Mouse (Mus musculus): ENCODE measurements around the gene Shoc2. TPM values are rescaled to one million over a fixed set of nuclear protein-coding genes. Genes with fewer than 3 reads are reported as not detected.

Gene Shoc2
- total and polyA plus RNA-seq, 3 experiments, result 12.3 to 26.1 (median 25.4) TPM

DNA sequence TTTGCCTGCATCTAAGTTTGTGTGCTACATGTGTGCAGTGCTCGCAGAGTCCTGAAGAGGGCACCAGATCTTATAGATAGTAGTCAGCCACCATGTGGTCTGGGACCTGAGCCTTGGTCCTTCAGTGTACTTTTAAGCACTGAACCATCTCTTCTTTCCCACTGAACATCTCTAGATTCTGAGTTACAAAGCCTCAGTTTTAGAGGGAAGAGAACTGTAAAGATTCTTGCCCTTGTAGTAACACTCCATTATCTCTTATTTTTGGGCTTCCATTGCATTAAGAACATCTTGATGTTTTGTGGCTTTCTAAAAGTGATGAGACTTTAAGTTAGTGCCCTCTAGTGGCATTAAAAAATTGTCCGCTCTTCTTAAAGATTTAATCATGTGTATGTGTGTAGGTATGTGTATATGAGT, 18.8 kb upstream of the Shoc2 start:
- H3K4me1 ChIP-seq (ENCODE audit: control insufficient read depth, insufficient read depth, low read length), result no peaks in the 10 kb centered on the region
- no peak overlapping the region for H3K27ac ChIP-seq
- no peak for DNase-seq
- no peak overlapping the region for H3K9ac ChIP-seq (ENCODE audit: low read depth, low read length)
- intact Hi-C loops (cut with DNase I), result loop anchor here (5.0 kb wide), 3 partner anchors 83 to 278 kb away; no protein-coding TSS in a partner anchor
- no peak overlapping the region for H3K4me3 ChIP-seq
- H3K27me3 ChIP-seq (ENCODE audit: control insufficient read depth, insufficient read depth, low read length), result no peaks in the 10 kb centered on the region
- 88% methylated on average over 2 of the region's 2 CpGs for WGBS
- TF ChIP-seq CTCF (IDR thresholded peaks at IDR 0.05) (peak; percentile 66), EP300 (IDR thresholded peaks at IDR 0.05; ENCODE audit: insufficient read depth, low read depth, low read length) (no peak), POLR2A (IDR thresholded peaks at IDR 0.05; ENCODE audit: insufficient read depth, low read depth, low read length) (no peak)
- H3K79me2 ChIP-seq (replicated peaks; ENCODE audit: control insufficient read depth, insufficient read depth, low read length), result no peaks in the 10 kb centered on the region
- peaks cover 3% of the 10 kb centered on the region for H3K36me3 ChIP-seq (ENCODE audit: control insufficient read depth, insufficient read depth, low read length)

DNA sequence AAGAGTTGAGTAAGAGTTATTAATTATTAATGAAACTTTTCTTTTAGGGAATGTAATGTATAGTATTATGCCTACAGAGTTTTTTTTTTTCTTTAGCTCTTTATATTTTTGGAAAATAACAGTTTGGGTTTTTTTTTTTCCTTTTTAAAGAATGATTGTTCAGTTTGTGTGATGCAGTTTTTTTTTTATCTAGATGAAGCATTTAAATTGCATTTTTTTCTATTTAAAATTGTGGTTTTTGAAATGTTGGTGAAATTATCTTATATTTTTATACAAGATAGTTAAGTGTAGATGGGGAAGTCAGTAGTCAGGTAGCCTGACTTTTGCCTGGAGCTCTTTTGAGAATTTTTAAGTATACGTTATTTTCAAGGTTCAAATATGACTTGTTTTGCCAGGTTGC, 17.4 kb upstream of the Shoc2 start:
- Histone ChIP-seq H3K79me2 (replicated peaks; ENCODE audit: control insufficient read depth, insufficient read depth, low read length) (no peaks in the 10 kb centered on the region), H3K27ac (no peak overlapping the region), H3K36me3 (ENCODE audit: control insufficient read depth, insufficient read depth, low read length) (peaks cover 3% of the 10 kb centered on the region), H3K4me3 (no peak overlapping the region), H3K4me1 (ENCODE audit: control insufficient read depth, insufficient read depth, low read length) (no peaks in the 10 kb centered on the region), H3K27me3 (ENCODE audit: control insufficient read depth, insufficient read depth, low read length) (no peaks in the 10 kb centered on the region), H3K9ac (ENCODE audit: low read depth, low read length) (no peak overlapping the region)
- DNase-seq, result no peak
- intact Hi-C loops (cut with DNase I), result loop anchor here (5.0 kb wide), 3 partner anchors 84 to 279 kb away; no protein-coding TSS in a partner anchor
- TF ChIP-seq POLR2A (IDR thresholded peaks at IDR 0.05; ENCODE audit: insufficient read depth, low read depth, low read length), result no peak
- TF ChIP-seq EP300 (IDR thresholded peaks at IDR 0.05; ENCODE audit: insufficient read depth, low read depth, low read length), result no peak
- no peak for TF ChIP-seq CTCF (IDR thresholded peaks at IDR 0.05)
- 88% methylated on average over 1 of the region's 1 CpGs for whole genome bisulfite sequencing

DNA sequence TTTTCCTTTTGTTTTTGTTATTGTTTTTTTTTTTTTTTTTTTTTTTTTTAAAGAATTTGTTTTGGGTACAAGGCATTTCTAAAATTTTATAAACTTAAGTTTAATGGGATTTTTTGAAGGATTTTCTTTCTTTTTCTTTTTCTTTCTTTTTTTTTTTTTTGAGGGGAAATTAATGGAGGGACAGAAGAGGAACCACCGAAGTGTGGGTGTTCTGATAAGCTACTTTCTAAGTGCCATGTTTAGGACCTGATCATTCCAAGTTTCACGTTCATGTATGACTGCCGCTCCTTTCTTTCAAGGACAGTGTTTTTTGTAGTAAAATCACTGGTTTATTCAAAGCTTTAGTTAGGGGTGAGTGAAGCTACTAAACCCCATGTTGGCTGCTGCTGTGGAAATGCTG, 14.9 kb upstream of the Shoc2 start:
- no peak for DNase-seq
- no peak overlapping the region for H3K4me3 ChIP-seq
- H3K79me2 ChIP-seq (replicated peaks; ENCODE audit: control insufficient read depth, insufficient read depth, low read length), result no peaks in the 10 kb centered on the region
- peaks cover 6% of the 10 kb centered on the region for H3K36me3 ChIP-seq (ENCODE audit: control insufficient read depth, insufficient read depth, low read length)
- H3K27ac ChIP-seq, result no peak overlapping the region
- H3K4me1 ChIP-seq (ENCODE audit: control insufficient read depth, insufficient read depth, low read length), result no peaks in the 10 kb centered on the region
- no peaks in the 10 kb centered on the region for H3K27me3 ChIP-seq (ENCODE audit: control insufficient read depth, insufficient read depth, low read length)
- intact Hi-C loops (cut with DNase I), result loop anchor here (5.0 kb wide), 3 partner anchors 87 to 282 kb away; no protein-coding TSS in a partner anchor
- WGBS, result 82% methylated on average over 3 of the region's 3 CpGs
- no peak for TF ChIP-seq EP300 (IDR thresholded peaks at IDR 0.05; ENCODE audit: insufficient read depth, low read depth, low read length)
- no peak for TF ChIP-seq CTCF (IDR thresholded peaks at IDR 0.05)
- no peak for TF ChIP-seq POLR2A (IDR thresholded peaks at IDR 0.05; ENCODE audit: insufficient read depth, low read depth, low read length)
- no peak overlapping the region for H3K9ac ChIP-seq (ENCODE audit: low read depth, low read length)

GRCm38 (mm10) chr19:53933050-53933449, 11.1 kb upstream of the Shoc2 start:
- no peak overlapping the region for H3K27ac ChIP-seq
- no peaks in the 10 kb centered on the region for H3K27me3 ChIP-seq (ENCODE audit: control insufficient read depth, insufficient read depth, low read length)
- no peak overlapping the region for H3K4me3 ChIP-seq
- intact Hi-C loops (cut with DNase I), result no loop called here
- no peak for DNase-seq
- peaks cover 4% of the 10 kb centered on the region for H3K36me3 ChIP-seq (ENCODE audit: control insufficient read depth, insufficient read depth, low read length)
- H3K9ac ChIP-seq (ENCODE audit: low read depth, low read length), result no peak overlapping the region
- TF ChIP-seq POLR2A (IDR thresholded peaks at IDR 0.05; ENCODE audit: insufficient read depth, low read depth, low read length) (no peak), EP300 (IDR thresholded peaks at IDR 0.05; ENCODE audit: insufficient read depth, low read depth, low read length) (no peak), CTCF (IDR thresholded peaks at IDR 0.05) (no peak)
- no peaks in the 10 kb centered on the region for H3K79me2 ChIP-seq (replicated peaks; ENCODE audit: control insufficient read depth, insufficient read depth, low read length)
- no peaks in the 10 kb centered on the region; the same call in 1 of the 2 replicates for H3K4me1 ChIP-seq (ENCODE audit: control insufficient read depth, insufficient read depth, low read length)

- intact Hi-C loops (cut with DNase I), result no loop called here
- Histone ChIP-seq H3K36me3 (ENCODE audit: control insufficient read depth, insufficient read depth, low read length) (peaks cover 4% of the 10 kb centered on the region), H3K79me2 (replicated peaks; ENCODE audit: control insufficient read depth, insufficient read depth, low read length) (no peaks in the 10 kb centered on the region)
Measured at GRCm38 (mm10) chr19:53934046-53934445, 10.1 kb upstream of the Shoc2 start.

DNA sequence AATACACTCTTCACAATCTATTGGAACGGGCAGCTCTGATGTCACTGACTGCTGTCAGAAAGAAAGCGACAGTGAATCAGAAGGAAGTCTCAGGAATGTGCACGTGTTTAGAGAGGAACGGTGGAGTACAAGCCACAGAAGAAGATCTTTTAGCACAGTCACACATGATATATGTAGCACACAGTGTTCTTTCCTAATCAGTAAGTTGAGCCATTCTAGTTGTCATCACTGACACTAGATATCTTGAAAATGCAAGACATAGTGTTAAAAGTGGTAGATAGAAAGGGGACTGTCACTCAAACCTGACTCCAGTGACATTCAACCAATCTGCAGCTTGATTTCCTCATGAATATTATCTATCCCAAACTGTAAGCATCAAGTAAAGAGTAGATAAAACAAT, 4.6 kb upstream of the Shoc2 start:
- Histone ChIP-seq H3K27me3 (ENCODE audit: control insufficient read depth, insufficient read depth, low read length) (no peaks in the 10 kb centered on the region), H3K9ac (ENCODE audit: low read depth, low read length) (no peak overlapping the region), H3K79me2 (replicated peaks; ENCODE audit: control insufficient read depth, insufficient read depth, low read length) (no peaks in the 10 kb centered on the region), H3K4me1 (ENCODE audit: control insufficient read depth, insufficient read depth, low read length) (no peaks in the 10 kb centered on the region; the same call in 1 of the 2 replicates), H3K27ac (no peak overlapping the region), H3K36me3 (ENCODE audit: control insufficient read depth, insufficient read depth, low read length) (peaks cover 2% of the 10 kb centered on the region), H3K4me3 (no peak overlapping the region)
- intact Hi-C loops (cut with DNase I), result no loop called here
- 37% methylated on average over 4 of the region's 4 CpGs for WGBS
- DNase-seq, result no peak
- TF ChIP-seq EP300 (IDR thresholded peaks at IDR 0.05; ENCODE audit: insufficient read depth, low read depth, low read length) (no peak), POLR2A (IDR thresholded peaks at IDR 0.05; ENCODE audit: insufficient read depth, low read depth, low read length) (no peak), CTCF (IDR thresholded peaks at IDR 0.05) (no peak)

More at GRCm38 (mm10) chr19:53934046-53934445, 10.1 kb upstream of the Shoc2 start:
- no peak overlapping the region for H3K9ac ChIP-seq (ENCODE audit: low read depth, low read length)
- peak overlapping the region; percentile 69 for H3K27ac ChIP-seq
- TF ChIP-seq EP300 (IDR thresholded peaks at IDR 0.05; ENCODE audit: insufficient read depth, low read depth, low read length) (no peak), CTCF (IDR thresholded peaks at IDR 0.05) (no peak), POLR2A (IDR thresholded peaks at IDR 0.05; ENCODE audit: insufficient read depth, low read depth, low read length) (no peak)
- H3K27me3 ChIP-seq (ENCODE audit: control insufficient read depth, insufficient read depth, low read length), result no peaks in the 10 kb centered on the region
- no peak overlapping the region for H3K4me3 ChIP-seq
- no peak for DNase-seq
- H3K4me1 ChIP-seq (ENCODE audit: control insufficient read depth, insufficient read depth, low read length), result no peaks in the 10 kb centered on the region; the same call in 1 of the 2 replicates
